Mouse (Mus musculus): ENCODE data around the gene Opn1sw. TPM values are rescaled to one million over a fixed set of nuclear protein-coding genes. Genes with fewer than 3 reads are reported as not detected.

Opn1sw gene
- under 1 TPM in 3 of 4 experiments, not detected in 1; 0.37 to 0.87 (median 0.44) TPM for total RNA-seq (2022)

DNA sequence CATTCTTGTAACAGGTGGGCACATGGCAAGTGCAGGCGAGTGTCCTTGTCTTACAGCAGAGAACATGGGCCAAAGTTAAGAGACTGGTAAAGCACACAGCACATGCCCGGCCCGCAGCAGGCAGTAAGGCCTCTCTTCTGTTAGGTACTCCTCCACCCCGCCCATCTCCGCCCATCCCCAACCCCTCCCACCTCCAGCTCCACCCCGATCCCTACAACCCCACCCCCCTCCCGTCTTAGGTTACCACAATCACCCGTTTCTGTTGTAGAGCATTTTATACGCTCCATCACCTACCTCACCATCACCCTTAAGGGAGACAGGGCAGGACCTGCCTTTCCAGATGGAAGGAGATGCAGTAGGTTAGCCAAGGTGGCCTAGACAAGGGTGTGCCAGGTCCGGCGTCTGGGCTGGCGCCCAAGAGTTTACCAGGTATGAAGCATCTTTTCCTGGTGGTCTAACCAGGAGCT, at the start of gene Opn1sw:
TSS of gene Opn1sw (minus strand) at position 417 of the 467 bp plus-strand sequence.
- DNase-seq (ENCODE audit: low spot score in 2 of 2) = no peak

DNA sequence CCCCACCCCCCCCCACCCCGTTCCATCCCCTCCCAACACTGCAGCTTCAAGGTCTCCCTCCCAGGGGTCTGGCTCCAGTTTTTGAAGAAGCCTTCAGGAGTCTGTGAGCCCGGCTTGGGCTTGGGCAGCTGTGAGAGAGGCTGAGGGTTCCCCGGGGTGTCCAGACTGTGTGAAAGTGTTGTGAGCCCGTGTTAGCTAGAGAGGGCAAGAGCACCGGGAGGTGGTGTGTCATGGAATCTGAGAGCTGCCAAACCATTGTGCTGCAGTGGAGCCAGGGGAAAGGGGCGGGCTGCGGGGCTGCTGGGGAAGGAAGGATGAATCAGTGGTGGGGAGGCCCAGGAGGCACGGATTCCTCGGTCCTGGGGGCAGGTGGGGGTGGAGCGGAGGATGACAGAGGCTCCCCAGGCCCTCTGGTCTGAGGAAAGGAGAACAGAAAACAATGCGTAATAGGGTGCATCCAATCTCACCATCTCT, 48.2 kb upstream of the Opn1sw start:
- DNase-seq (ENCODE audit: low spot score in 2 of 2) = no peak

DNA sequence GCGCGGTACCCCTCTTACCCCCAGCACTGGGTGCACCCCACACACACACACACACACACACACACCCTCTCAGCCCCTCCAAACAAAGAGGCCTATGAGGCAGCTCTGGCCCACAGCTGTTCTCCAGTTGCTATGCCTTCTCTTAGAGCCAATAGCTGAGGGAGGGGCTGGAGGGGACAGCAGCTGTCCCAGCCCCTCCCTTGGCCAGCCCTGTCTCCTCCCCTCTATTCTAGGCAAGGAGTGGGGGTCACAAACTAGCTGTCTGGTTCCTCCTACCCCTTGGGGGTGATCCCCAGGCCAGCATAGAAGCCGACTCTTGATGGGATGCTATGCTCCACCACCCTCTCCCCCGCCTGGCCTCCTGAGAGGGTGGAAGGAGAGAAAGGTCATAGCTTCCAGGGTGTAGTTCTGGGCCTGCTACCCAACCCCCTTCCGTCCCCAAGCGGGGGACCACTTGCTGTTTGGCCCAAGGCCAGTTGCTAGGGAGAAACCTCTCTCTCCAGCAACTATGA, 47.7 kb upstream of the Opn1sw start:
- DNase-seq (ENCODE audit: low spot score in 2 of 2) = no peak

DNA sequence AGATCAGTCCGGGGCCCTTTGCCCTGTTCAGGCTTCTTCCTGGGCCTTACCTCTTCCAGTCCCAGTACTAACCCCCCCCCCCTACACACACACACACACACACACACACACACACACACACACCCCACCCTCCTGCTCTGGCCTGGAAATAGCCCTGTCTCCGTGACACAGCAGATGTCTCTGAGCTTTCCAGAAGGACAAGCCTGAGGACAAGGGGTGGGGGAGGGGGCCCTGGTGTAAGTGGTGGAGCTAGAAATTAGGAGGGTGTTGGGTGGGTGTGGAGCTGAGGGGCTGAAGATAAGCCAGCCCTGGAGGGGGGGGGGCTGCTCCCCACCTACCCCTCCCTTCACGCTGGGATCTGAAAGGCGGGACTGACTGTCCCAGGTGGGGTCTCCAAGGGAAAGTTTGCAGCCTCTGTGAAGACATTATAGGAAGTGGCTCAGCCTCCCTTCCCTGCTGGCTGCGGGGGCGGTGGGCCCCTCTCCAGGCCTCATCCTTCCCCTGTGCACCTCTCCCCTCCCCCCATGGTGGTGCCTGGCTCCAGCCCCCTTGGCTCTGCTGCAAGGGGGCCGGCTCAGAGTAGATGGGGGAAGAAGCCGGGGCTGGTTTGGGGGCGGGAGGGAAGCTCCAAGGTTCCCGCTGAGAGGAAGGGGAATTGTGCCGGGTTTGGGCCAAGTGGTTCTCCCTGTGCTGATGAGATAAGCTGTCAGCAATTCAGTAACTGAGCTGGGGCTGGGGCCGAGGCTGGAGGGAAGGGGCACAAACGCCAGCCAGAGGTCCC, 46.8 kb upstream of the Opn1sw start:
- no peak for DNase-seq (ENCODE audit: low spot score in 2 of 2)

DNA sequence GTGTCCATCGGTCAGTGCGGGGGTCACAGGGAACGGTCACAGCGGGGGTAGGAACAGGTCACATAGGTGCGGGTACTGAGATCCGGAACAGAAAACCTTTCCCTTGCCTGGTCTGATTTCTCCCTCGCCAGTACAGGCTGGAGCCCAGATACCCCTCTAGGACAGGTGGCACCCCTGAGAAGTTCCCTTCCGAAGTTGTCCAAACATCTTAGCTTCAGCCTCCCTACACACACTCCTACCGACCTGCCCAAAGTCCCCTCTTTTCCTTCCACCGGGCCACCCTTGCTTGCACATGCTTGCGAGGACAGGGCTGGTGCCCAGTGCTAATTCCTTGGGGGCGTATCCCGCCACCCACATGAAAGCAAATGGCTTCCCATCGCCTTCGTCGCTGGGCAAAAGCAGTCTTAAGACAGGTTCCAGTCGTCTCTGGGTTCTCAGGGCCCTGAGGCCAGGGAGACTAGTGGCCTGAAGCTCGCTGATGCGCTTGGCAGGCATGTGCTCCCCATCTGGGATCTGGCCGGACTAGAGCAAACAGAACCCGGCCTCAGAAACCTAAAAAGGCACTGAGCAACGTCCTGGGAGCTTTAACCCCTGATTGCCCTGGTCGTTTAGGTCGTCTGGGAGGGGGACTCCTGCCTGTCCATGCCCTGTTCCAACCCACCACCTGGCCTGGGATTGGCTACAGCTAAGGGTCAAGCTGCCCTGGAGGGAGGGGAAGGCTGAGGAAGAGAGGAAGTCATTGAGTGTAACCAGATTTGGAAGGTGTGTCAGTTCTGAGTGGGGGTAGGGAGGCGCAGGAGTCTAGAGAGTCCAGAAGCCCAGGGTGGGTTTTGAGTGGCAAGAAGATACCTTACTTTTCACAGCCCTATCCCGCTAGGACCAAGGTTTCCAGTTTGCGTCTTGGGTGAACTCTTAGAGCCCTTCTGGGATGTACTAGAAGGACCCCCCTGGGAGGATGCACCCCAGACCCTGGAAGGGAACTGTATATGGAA, 45.8 kb upstream of the Opn1sw start:
- no peak for DNase-seq (ENCODE audit: low spot score in 2 of 2)

DNA sequence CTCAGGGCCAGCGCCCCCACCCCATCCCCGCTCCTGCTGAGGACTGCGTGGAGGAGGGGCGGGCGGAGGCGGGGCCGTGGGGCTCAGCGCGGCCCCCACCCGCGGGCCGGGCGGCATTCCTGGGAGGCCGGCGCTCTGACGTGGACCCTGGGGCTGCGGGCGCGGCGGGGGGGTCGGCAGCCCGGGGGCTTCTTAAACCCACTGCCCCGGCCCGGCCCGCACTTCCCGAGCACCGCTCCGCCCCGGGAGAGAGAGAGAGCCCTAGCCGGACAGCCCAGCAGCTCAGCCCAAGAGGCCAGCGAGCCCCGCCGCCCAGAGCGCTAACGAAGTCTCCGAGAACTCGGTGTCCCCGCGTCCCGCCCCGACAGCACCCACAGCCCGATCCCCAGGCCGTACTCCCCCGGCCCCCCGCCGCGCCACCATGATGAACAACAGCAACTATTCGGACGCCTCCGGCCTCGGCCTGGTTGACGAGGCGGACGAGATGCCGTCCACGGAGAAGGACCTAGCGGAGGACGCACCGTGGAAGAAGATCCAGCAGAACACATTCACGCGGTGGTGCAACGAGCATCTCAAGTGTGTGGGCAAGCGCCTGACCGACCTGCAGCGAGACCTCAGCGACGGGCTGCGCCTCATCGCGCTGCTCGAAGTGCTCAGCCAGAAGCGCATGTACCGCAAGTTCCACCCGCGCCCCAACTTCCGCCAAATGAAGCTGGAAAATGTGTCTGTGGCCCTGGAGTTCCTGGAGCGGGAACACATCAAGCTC, 45.0 kb upstream of the Opn1sw start, which contains the start of gene Flnc:
TSS of gene Flnc (plus strand) at position 219 of the 766 bp plus-strand sequence.
- DNase-seq (ENCODE audit: low spot score in 2 of 2) = no peak

DNA sequence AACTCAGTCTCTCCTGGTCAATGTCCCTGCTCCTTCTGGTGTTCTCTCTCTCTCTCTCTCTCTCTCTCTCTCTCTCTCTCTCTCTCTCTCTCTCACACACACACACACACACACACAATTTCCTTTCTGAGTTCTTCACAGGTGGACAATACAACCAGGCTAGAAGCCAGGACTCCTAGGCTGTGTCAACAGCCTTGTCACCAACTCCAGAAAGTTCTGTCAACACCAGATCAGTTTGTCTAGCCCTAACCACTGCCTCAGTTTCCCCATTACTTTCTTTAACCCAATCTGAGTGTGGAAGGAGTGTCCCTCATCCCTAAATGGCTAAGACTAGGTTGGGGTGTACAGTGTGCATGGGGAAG, 44.4 kb upstream of the Opn1sw start:
- DNase-seq (ENCODE audit: low spot score in 2 of 2) = no peak

DNA sequence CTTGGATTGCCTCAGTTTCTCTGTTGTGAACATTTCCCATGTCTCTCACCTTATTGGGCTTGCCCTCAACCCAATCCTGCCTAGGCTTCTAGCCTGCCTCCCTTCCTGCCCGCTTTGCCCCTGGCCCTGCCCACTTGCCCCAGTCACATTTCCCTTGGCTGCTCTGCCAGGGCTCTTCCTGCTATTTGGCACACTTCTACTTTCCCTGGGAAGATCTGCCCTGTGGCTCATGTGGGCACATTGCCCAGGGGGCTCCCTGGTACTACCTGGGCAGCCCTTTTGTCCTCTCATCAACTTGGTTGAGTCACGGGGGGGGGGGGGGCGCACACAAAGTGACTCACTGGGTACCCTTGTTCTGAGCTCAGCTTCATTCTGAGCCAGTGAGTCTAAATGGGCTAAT, 43.9 kb upstream of the Opn1sw start:
- DNase-seq (ENCODE audit: low spot score in 2 of 2) = no peak

DNA sequence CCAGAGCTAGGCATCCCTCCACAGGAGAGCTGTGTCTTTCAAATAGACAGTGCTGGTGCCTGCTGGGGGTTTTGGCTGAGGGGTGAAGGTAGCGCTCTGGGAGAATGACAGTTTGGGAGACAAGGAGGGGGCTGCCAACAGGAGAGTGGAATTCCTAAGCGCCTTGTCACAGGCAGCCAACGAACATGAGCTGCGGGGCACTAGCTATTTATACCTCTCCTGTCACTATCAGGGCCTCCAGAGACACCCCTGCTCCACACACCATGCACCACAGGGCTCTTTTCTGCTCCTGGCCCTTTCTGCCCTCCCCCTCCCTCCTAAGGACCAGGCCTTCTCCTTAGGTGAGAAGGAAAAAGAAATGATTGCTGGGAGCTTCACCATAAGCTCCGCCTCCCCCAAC, 43.2 kb upstream of the Opn1sw start:
- DNase-seq (ENCODE audit: low spot score in 2 of 2) = no peak

DNA sequence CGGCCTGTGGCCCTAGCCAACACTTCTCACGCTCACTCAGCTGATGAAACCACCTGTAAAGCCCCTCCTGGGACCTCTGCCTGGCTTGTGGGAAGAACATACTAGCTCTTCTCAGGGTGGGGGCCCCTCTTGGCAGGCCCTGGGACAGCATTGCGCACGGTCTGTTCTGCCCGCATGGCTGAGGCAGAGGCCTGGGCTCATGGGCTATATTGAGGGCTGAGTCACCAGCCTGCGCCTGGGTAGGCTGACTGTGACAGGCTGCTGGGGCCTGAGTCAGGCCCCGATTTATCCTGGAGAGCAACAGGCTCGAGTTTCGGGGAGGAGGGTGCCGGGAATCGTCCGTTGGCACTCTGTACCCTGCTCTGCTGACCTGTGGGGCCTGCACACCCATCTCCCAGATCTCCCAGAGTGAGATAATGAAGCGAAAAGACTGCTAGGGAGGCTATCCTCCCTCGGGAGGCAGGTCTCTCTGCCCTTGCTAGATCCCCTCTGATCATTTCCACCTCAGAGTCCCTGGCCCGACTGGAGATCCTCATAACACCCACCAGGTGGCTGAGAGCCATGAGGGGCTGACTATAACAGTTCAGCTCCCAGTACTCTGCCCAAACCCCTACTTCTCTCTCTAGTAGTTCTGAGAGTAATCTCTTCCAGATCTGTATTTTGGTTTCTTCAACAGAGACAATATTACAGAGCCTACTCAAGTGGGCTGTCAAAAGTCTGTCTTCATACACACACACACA, 42.6 kb upstream of the Opn1sw start:
- DNase-seq (ENCODE audit: low spot score in 2 of 2) = no peak

DNA sequence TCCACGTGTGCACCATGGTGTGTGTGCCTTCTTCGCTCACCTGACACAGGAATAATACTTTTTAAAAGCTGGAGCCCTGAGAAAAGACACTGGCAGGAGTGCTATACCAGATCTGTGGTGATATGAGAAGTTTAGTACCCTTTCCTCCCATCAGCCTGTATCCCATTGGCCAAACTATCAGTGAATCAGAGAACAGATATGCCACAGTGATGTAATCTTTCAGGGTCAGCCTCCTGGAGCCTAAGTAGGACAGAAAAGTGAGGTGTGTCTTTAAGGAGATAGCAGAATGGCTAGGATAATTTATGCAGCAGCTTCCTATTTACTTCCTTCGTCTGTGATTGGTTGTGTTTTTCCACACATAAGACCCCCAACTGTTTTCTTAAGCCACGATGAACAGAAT, 39.9 kb upstream of the Opn1sw start:
- no peak for DNase-seq (ENCODE audit: low spot score in 2 of 2)

DNA sequence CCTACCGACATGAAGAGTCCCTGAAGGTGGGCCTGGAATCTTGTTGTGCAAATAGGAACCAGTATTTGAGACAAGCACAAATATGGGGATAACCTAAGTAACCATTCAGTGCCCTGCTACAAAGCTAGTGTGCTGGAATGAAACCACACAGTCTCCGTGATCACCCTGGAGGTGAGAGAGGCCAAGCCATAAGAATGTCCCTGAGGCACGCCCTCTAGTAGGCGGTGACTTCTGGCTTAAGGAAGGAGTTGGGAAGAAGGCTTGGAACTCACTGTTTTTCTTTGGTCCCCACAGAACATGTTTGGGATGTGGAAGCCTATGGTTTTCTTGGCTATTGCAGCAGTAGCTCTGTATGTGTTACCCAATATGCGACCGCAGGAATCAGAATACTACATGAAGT, 38.1 kb upstream of the Opn1sw start:
- DNase-seq (ENCODE audit: low spot score in 2 of 2) = no peak

DNA sequence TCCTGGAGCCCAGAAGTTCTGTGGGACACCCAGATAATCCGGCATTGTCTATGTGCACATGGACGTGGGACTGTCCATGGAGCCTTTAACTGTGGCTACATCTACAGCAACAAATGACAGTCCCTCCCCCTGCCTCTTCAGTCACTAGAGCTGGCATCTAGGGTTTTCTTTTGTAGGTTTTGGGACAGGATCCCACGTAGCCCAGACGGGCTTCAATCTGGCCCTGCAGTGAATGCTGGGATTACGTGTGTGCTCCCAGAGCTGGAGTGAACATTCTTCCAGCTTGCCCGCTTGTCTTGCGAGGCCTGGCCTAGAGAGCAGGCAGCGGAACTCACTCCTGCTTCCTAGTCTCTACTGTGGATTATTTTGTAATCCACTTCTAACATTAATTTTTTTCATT, 36.9 kb upstream of the Opn1sw start:
- DNase-seq (ENCODE audit: low spot score in 2 of 2) = no peak

DNA sequence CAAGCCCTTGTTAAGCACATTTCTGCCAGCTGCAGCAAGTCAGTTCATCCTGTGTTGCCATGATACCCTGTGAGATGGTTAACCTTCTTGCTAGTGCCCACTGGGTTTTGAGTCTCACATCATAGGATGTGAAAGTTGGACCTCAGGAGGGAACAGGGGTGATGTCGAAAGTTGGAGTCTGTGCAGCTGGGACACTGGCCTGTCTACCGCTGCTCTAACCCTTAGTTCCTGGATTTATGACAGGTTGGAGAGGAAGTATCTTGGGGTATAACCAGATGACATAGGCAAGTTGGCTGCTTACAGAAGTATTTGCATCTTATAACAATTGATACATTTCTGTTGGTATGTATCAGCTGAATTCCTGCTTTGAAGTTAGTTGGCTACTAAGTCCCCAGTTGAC, 32.3 kb upstream of the Opn1sw start:
- no peak for DNase-seq (ENCODE audit: low spot score in 2 of 2)

DNA sequence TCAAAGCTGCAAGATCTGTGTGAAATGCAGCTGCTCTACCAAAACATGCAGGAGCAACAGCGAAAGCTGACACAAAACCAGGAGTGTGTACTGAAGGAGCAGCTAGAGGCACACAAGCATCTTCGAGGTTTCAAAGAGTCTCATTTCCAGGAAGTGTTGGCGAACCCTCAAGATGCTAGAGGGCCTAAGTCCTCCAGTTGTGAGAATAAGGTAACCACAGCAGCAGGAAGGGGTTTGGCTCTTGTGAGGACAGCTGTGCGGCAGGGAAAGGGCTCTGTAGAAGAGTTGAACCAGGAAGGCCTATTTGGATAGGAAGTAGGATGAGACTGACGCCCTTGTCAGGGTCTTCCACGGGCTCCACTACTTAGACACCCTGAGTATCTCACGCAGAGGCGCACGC, 27.2 kb upstream of the Opn1sw start:
- DNase-seq (ENCODE audit: low spot score in 2 of 2) = no peak

DNA sequence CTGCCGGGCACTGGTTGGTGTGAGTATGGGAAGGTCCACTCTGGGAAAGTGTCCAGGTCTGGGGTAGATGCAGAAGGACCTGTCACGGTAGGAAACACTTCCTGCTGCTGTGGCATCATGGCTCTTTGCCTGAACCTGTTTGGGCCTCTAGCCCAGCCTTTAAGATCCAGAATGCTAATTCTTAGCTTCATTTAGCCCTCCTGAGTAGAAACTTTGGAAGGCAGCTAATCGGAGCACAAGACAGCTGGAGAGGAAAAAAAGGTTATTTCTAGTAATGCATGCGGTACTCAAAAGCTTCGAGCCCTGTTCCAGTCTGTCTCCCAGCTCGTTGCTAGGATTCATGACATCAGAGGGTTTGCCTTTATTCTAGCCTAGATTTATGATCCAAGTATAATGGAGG, 18.1 kb upstream of the Opn1sw start:
- DNase-seq (ENCODE audit: low spot score in 2 of 2) = no peak

DNA sequence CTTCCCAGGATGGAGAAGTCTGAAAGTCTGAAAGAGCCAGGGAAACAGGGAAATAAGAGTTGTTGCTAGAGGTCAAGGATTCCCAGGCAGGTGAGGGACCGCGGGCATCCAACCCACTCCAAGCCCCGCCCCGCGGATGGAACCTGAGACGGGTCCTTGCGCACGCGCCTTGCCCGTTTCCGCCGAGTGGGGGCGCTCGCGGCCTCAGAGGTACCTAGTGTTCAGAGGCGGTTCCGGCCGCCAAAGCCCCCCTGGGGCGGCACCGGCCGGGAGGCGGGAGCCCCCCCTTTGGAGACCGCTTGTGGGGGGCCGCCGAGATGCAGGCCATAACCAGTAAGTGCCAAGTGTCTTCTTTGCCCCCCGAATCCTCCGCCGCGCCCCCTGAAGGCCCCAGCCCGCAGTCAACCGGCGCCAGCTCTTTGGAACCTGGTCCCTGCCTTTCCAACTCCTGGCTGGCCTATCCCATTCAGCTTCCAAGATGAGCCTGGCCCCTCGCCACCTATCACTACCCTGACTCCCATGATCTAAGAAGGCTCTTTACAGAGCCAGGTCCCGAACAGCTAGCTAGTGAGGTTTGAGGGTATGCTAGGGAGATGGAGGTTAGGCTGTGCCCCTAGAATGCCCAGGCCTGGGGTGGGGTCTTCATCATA, 14.6 kb upstream of the Opn1sw start:
- no peak for DNase-seq (ENCODE audit: low spot score in 2 of 2)

DNA sequence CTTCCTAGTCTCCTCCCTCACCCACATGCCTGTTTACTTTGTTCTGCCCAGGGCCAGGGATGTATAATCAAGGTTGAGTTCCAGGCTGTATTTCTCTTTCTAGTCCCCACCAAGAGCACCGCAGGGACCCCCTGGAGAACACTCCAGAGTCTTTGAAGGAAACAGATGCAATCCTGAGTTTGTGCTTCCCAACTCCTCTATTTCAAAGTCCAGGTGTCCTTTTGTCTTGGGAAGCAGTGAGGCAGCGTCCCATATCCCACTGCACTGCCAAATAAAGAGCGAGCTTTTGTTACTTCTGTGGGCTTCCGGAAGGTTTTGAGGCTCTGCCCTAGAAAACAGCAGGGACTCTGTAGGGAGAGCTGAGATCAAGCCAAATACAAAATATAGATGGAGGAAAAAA, 11.6 kb upstream of the Opn1sw start:
- no peak for DNase-seq (ENCODE audit: low spot score in 2 of 2)

DNA sequence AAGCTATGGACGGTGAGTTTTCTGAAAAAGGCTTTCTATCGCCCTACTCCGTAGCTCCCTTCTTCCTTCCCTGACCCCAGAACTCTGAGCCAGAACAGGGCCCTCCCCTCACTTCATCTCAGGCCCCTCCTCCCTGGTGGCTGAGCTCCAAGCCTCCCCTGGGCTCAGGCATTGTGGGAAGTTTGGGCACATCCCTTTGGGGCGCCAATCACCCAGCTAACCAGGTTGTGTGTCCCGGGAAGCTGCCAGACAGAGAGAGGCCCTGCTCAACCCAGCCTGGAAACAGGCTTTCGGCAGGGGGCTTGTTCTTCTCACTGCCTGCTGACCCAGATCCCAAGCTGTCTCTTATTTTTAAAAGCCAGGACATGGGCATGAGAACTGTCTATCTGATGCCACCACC, 9.3 kb upstream of the Opn1sw start:
- DNase-seq (ENCODE audit: low spot score in 2 of 2) = peak; percentile 10 to 28
